Mouse (Mus musculus): ENCODE results near the gene Myl4. TPM values are rescaled to one million over a fixed set of nuclear protein-coding genes. Genes with fewer than 3 reads are reported as not detected.
A peak's percentile ranks its signal among the peaks of the same experiment; 100 is the strongest.

Gene Myl4
- polyA plus RNA-seq, 1 experiment: 0.86 TPM

- Histone ChIP-seq H3K4me3 (replicated peaks) (peak overlapping the region; percentile 84), H3K9me3 (no peaks in the 10 kb centered on the region), H3K36me3 (replicated peaks; ENCODE audit: low read length) (peaks cover 100% of the 10 kb centered on the region), H3K4me1 (peaks cover 100% of the 10 kb centered on the region), H3K27me3 (replicated peaks) (no peaks in the 10 kb centered on the region)
- no peak for TF ChIP-seq GATA1 (IDR thresholded peaks at IDR 0.05; ENCODE audit: borderline replicate concordance, low read length)
- no peak for TF ChIP-seq FLI1 (IDR thresholded peaks at IDR 0.05; ENCODE audit: low read length)
Observed at GRCm38 (mm10) chr11:104625453-104626402, 75.3 kb downstream of the Myl4 start.

DNA sequence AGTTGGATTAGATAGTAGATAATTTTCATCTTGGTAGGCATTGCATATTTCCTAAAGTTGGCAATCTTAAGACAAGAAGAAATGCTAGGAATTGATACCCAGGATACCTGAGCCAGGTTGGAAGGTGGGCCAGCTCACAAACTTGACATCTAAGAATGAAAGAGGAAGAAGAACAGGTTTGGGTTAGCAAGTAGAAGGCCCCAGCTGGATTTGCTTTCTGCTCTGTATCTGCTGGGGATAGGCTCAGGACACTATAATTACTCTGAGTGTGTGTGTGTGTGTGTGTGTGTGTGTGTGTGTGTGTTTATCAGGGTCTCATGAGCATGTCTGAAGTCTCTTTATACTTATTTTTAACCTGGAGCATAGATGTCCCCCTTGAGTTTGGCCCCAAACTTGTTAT, 76.2 kb downstream of the Myl4 start:
- Histone ChIP-seq H3K27me3 (replicated peaks) (no peaks in the 10 kb centered on the region), H3K4me3 (replicated peaks) (peak overlapping the region; percentile 73), H3K4me1 (peaks cover 99% of the 10 kb centered on the region), H3K9me3 (no peaks in the 10 kb centered on the region), H3K36me3 (replicated peaks; ENCODE audit: low read length) (peaks cover 100% of the 10 kb centered on the region)
- no peak for TF ChIP-seq FLI1 (IDR thresholded peaks at IDR 0.05; ENCODE audit: low read length)
- TF ChIP-seq GATA1 (IDR thresholded peaks at IDR 0.05; ENCODE audit: borderline replicate concordance, low read length): no peak

GRCm38 (mm10) chr11:104627616-104628301, 77.3 kb downstream of the Myl4 start:
- TF ChIP-seq FLI1 (IDR thresholded peaks at IDR 0.05; ENCODE audit: low read length) (no peak), GATA1 (IDR thresholded peaks at IDR 0.05; ENCODE audit: borderline replicate concordance, low read length) (no peak)
- Histone ChIP-seq H3K27me3 (replicated peaks) (no peaks in the 10 kb centered on the region), H3K9me3 (no peaks in the 10 kb centered on the region), H3K36me3 (replicated peaks; ENCODE audit: low read length) (peaks cover 100% of the 10 kb centered on the region), H3K4me3 (replicated peaks) (peak overlapping the region; percentile 72), H3K4me1 (peaks cover 99% of the 10 kb centered on the region)

DNA sequence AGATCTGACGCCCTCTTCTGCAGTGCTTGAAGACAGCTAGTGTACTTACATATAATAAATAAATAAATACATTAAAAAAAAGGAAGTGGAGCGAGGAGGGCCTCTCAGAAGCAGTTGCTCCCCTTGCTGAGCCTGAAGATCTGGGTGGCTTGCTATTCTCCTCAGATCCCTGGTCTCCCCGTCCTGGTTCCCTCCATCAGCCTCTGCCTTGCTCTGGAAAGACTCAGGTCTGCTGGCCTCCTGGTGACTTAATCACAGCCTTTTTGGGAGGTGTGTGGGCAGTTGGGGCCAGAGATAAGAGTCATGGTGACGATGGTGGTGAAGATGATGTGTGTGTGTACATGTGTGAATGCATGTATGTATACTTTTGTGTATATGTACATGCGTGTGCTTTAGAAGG, 78.1 kb downstream of the Myl4 start:
- H3K9me3 ChIP-seq: no peaks in the 10 kb centered on the region
- peak overlapping the region; percentile 88 for H3K4me3 ChIP-seq (replicated peaks)
- H3K4me1 ChIP-seq: peaks cover 99% of the 10 kb centered on the region
- H3K36me3 ChIP-seq (replicated peaks; ENCODE audit: low read length): peaks cover 100% of the 10 kb centered on the region
- TF ChIP-seq FLI1 (IDR thresholded peaks at IDR 0.05; ENCODE audit: low read length): no peak
- TF ChIP-seq GATA1 (IDR thresholded peaks at IDR 0.05; ENCODE audit: borderline replicate concordance, low read length): no peak
- no peaks in the 10 kb centered on the region for H3K27me3 ChIP-seq (replicated peaks)

DNA sequence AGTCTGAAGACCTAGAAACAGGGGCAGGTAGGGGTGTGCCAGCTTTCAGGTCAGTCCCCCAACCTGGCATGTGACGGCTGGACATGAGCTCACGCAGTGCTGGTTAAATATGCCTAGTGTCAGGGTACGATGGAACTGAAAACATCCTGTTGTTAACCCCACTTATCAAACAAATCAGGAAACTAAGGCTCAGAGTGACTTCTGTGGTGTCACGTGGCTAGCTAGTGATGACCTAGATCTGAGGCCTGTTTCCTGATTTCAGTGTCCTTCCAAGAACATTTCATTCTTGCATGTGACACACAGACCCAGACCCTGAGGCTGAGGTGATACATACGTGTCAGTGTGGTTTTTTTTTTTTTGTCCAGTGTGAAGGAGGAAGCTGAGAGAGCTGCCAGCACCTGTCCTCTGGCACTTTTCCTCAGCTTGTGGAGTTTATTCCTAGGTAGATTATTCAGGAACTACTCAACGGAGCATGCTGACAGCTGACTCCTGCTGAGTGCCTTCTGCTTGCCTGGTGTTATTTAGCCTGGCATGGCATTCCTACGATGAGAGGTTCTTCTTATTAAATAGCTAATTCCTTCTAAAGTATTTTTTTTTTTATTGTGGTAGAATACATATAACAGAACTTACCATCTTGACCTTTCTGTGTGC, 79.8 kb downstream of the Myl4 start:
- TF ChIP-seq GATA1 (IDR thresholded peaks at IDR 0.05; ENCODE audit: borderline replicate concordance, low read length) (no peak), FLI1 (IDR thresholded peaks at IDR 0.05; ENCODE audit: low read length) (no peak)
- Histone ChIP-seq H3K4me3 (replicated peaks) (peak overlapping the region; percentile 80), H3K9me3 (no peaks in the 10 kb centered on the region), H3K4me1 (peaks cover 98% of the 10 kb centered on the region), H3K36me3 (replicated peaks; ENCODE audit: low read length) (peaks cover 100% of the 10 kb centered on the region), H3K27me3 (replicated peaks) (no peaks in the 10 kb centered on the region)

GRCm38 (mm10) chr11:104631306-104631705, 80.8 kb downstream of the Myl4 start:
- H3K4me1 ChIP-seq: peaks cover 98% of the 10 kb centered on the region
- TF ChIP-seq GATA1 (IDR thresholded peaks at IDR 0.05; ENCODE audit: borderline replicate concordance, low read length) (no peak), FLI1 (IDR thresholded peaks at IDR 0.05; ENCODE audit: low read length) (no peak)
- peaks cover 100% of the 10 kb centered on the region for H3K36me3 ChIP-seq (replicated peaks; ENCODE audit: low read length)
- no peaks in the 10 kb centered on the region for H3K9me3 ChIP-seq
- H3K4me3 ChIP-seq (replicated peaks): peak overlapping the region; percentile 70
- H3K27me3 ChIP-seq (replicated peaks): no peaks in the 10 kb centered on the region

GRCm38 (mm10) chr11:104637010-104637409, 86.5 kb downstream of the Myl4 start:
- H3K27me3 ChIP-seq (replicated peaks): no peaks in the 10 kb centered on the region
- H3K4me3 ChIP-seq (replicated peaks): peak overlapping the region; percentile 59
- peaks cover 100% of the 10 kb centered on the region for H3K36me3 ChIP-seq (replicated peaks; ENCODE audit: low read length)
- H3K9me3 ChIP-seq: no peaks in the 10 kb centered on the region
- peaks cover 98% of the 10 kb centered on the region for H3K4me1 ChIP-seq
- TF ChIP-seq GATA1 (IDR thresholded peaks at IDR 0.05; ENCODE audit: borderline replicate concordance, low read length) (no peak), FLI1 (IDR thresholded peaks at IDR 0.05; ENCODE audit: low read length) (no peak)

DNA sequence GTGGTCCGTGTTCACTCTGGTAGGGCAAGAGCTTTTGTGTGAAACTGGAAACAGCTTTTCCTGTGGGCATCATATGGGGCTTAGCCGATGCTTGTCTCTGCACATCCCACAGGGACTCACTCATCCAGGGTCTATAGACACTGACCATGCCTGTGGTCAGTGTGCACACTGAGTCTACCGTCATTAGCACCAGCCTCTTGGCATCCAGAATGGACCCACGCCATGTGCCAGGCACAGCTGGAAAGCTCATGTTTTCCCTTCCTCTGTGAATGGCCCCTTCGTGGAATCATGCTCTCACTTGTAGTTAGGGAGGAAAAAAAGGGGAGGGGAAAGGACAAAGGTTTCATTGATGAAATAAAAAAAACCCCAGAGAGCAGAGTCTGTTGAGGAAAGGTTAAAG, 87.5 kb downstream of the Myl4 start:
- Histone ChIP-seq H3K4me1 (peaks cover 98% of the 10 kb centered on the region), H3K9me3 (no peaks in the 10 kb centered on the region), H3K36me3 (replicated peaks; ENCODE audit: low read length) (peaks cover 100% of the 10 kb centered on the region), H3K4me3 (replicated peaks) (peak overlapping the region; percentile 71), H3K27me3 (replicated peaks) (no peaks in the 10 kb centered on the region)
- TF ChIP-seq FLI1 (IDR thresholded peaks at IDR 0.05; ENCODE audit: low read length): no peak
- TF ChIP-seq GATA1 (IDR thresholded peaks at IDR 0.05; ENCODE audit: borderline replicate concordance, low read length): no peak

DNA sequence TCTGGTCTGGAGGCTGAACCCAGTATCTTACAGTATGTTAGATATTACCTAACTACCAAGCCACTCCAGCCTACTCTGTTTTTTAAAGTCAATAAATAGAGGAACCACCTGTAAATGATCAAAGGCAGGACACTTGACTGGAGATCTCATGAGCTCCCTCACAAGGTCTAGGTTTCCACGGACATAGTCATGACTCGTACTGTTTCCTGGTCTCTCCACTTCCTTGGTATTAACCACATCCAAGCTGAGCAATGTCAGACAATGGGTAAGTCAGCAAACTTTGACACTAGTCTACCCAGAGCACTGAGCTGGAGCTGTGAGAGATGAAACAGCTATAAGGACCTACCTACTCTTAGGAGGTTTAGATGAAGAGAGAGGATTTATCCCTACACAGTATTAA, 88.4 kb downstream of the Myl4 start:
- Histone ChIP-seq H3K4me3 (replicated peaks) (no peak overlapping the region), H3K36me3 (replicated peaks; ENCODE audit: low read length) (peaks cover 100% of the 10 kb centered on the region), H3K27me3 (replicated peaks) (no peaks in the 10 kb centered on the region), H3K9me3 (no peaks in the 10 kb centered on the region), H3K4me1 (peaks cover 98% of the 10 kb centered on the region)
- TF ChIP-seq GATA1 (IDR thresholded peaks at IDR 0.05; ENCODE audit: borderline replicate concordance, low read length) (no peak), FLI1 (IDR thresholded peaks at IDR 0.05; ENCODE audit: low read length) (no peak)

Data from megakaryocyte, embryonic 14.5 days (primary cell).